9 mouse cellular contexts compared by ENCODE assay signal in genomic region chr3:103904705-103905104, GRCm38 (mm10). TPM values are rescaled to one million over a fixed set of nuclear protein-coding genes. Genes with fewer than 3 reads are reported as not detected.
DNase-seq lines count a peak whose midpoint lies in the region; ATAC-seq lines count a peak whose summit lies in the region.
"Had no signal": no experiment of that assay in that cellular context is flagged by ENCODE, and none has a peak within 500 bp of the region (broad histone marks: within the 10 kb centered on the region; RNA-seq: fewer than 3 reads in every experiment).

No protein-coding gene starts in this region.

- no peak overlapping the region for H3K9ac ChIP-seq in liver, embryonic 12.5 days
- no peak overlapping the region for H3K9ac ChIP-seq in liver, embryonic 11.5 days (ENCODE audit: low read depth, low read length)
- no peak overlapping the region for H3K9ac ChIP-seq in hindbrain, embryonic 13.5 days
- H3K9ac ChIP-seq: heart, embryonic 15.5 days had no signal

- H3K4me3 ChIP-seq in liver, embryonic 12.5 days: no peak overlapping the region
- H3K4me3 ChIP-seq in liver, embryonic 11.5 days (ENCODE audit: low read depth, low read length): no peak overlapping the region
- H3K4me3 ChIP-seq in hindbrain, embryonic 13.5 days: no peak overlapping the region
- H3K4me3 ChIP-seq: heart, embryonic 15.5 days had no signal

- no peak overlapping the region for H3K4me2 ChIP-seq in liver, embryonic 12.5 days
- no peak overlapping the region for H3K4me2 ChIP-seq in liver, embryonic 11.5 days
- H3K4me2 ChIP-seq in hindbrain, embryonic 13.5 days: no peak overlapping the region
- H3K4me2 ChIP-seq: heart, embryonic 15.5 days had no signal

- ATAC-seq in liver, embryonic 12.5 days: no peak
- ATAC-seq in liver, embryonic 11.5 days (replicated peaks; ENCODE audit: low FRiP score): 0 out of 2 replicates have a peak, but pooled peaks have one; percentile 54
- ATAC-seq in hindbrain, embryonic 13.5 days (ENCODE audit: low FRiP score): no peak

- H3K27ac ChIP-seq in liver, embryonic 12.5 days: no peak overlapping the region
- no peak overlapping the region for H3K27ac ChIP-seq in liver, embryonic 11.5 days (ENCODE audit: low read depth, low read length)
- H3K27ac ChIP-seq in hindbrain, embryonic 13.5 days: no peak overlapping the region
- H3K27ac ChIP-seq: heart, embryonic 15.5 days had no signal

- DNase-seq in adrenal gland, adult 2 months: peak; percentile 24
- no peak for DNase-seq in adrenal gland, postnatal 4 days (ENCODE audit: low spot score in 2 of 2)
- peak; percentile 58 for DNase-seq in liver
- peak; percentile 66 for DNase-seq in cerebellum, adult 8-10 months
- no peak for DNase-seq in liver, embryonic 11.5 days (ENCODE audit: low spot score)
- peak; percentile 58 to 75 for DNase-seq in spleen, postnatal 4 days (ENCODE audit: low spot score in 2 of 2)

- H3K9me3 ChIP-seq in liver, embryonic 12.5 days (replicated peaks): no peaks in the 10 kb centered on the region
- no peaks in the 10 kb centered on the region for H3K9me3 ChIP-seq in liver, embryonic 11.5 days (ENCODE audit: control insufficient read depth, low read length)
- H3K9me3 ChIP-seq in hindbrain, embryonic 13.5 days: no peaks in the 10 kb centered on the region
- H3K9me3 ChIP-seq: heart, embryonic 15.5 days had no signal

- H3K27me3 ChIP-seq in liver, embryonic 12.5 days (replicated peaks): no peaks in the 10 kb centered on the region
- H3K27me3 ChIP-seq in liver, embryonic 11.5 days (replicated peaks; ENCODE audit: control insufficient read depth, insufficient read depth, low read length): no peaks in the 10 kb centered on the region
- H3K27me3 ChIP-seq in hindbrain, embryonic 13.5 days: no peaks in the 10 kb centered on the region
- H3K27me3 ChIP-seq: heart, embryonic 15.5 days had no signal

- no peaks in the 10 kb centered on the region for H3K36me3 ChIP-seq in liver, embryonic 12.5 days
- no peaks in the 10 kb centered on the region for H3K36me3 ChIP-seq in liver, embryonic 11.5 days (ENCODE audit: control insufficient read depth, insufficient read depth, low read length)
- H3K36me3 ChIP-seq in hindbrain, embryonic 13.5 days: no peaks in the 10 kb centered on the region
- H3K36me3 ChIP-seq: heart, embryonic 15.5 days had no signal

- no peaks in the 10 kb centered on the region for H3K4me1 ChIP-seq in liver, embryonic 12.5 days
- H3K4me1 ChIP-seq in liver, embryonic 11.5 days (replicated peaks; ENCODE audit: control insufficient read depth, insufficient read depth, low read length): no peaks in the 10 kb centered on the region
- no peaks in the 10 kb centered on the region for H3K4me1 ChIP-seq in hindbrain, embryonic 13.5 days (replicated peaks)
- H3K4me1 ChIP-seq: heart, embryonic 15.5 days had no signal

- WGBS in liver, embryonic 12.5 days (ENCODE audit: insufficient replicate concordance): 55% methylated on average over 1 of the region's 1 CpGs
- 73% methylated on average over 1 of the region's 1 CpGs for WGBS in liver, embryonic 11.5 days
- 93% methylated on average over 1 of the region's 1 CpGs for WGBS in hindbrain, embryonic 13.5 days

RNA-seq across cellular contexts. Expression of gene Rsbn1, which starts 9.2 kb away (rescaled TPM):
- total RNA-seq in adrenal gland, adult 2 months (2021): 10 to 100 TPM; 14.6 to 18.3 TPM
- polyA plus RNA-seq in adrenal gland, adult 2 months (2012; rRNA removed): 5.1 and 6.3 TPM in 2 replicates
- total RNA-seq in adrenal gland, postnatal 4 days (2021): 10 to 100 TPM; 20.3 to 20.9 TPM
- polyA plus RNA-seq in liver, embryonic 12.5 days (2016; fragmentation: Nextera tagmentation; extraction: Ambion mirVana): 6.7 and 7.2 TPM in 2 replicates
- polyA plus RNA-seq in liver, embryonic 11.5 days (2014; fragmentation: Nextera tagmentation; extraction: Ambion mirVana): 11.0 and 11.6 TPM in 2 replicates
- 21.3 and 24.4 TPM in 2 replicates for polyA plus RNA-seq in hindbrain, embryonic 13.5 days (2015; fragmentation: Nextera tagmentation; extraction: Ambion mirVana)

RNA-seq across cellular contexts. Expression of gene Ptpn22, which starts 45.1 kb away (rescaled TPM):
- total RNA-seq in adrenal gland, adult 2 months (2021): 1 to 10 TPM; 1.6 to 2.7 TPM
- 0.27 and 0.41 TPM in 2 replicates for polyA plus RNA-seq in adrenal gland, adult 2 months (2012; rRNA removed)
- total RNA-seq in adrenal gland, postnatal 4 days (2021): 1 to 10 TPM; 1.1 to 1.4 TPM
- polyA plus RNA-seq in liver, embryonic 12.5 days (2016; fragmentation: Nextera tagmentation; extraction: Ambion mirVana): 2.0 TPM in 2 replicates
- 0.96 and 1.7 TPM in 2 replicates for polyA plus RNA-seq in liver, embryonic 11.5 days (2014; fragmentation: Nextera tagmentation; extraction: Ambion mirVana)
- 0.38 and 0.47 TPM in 2 replicates for polyA plus RNA-seq in hindbrain, embryonic 13.5 days (2015; fragmentation: Nextera tagmentation; extraction: Ambion mirVana)

Comparison
In these comparisons a context has a peak if more than half of its experiments do, and no peak if none do; other contexts are left out.
1. DNase-seq: peak in adrenal gland, adult 2 months (single experiment), liver (single experiment), cerebellum, adult 8-10 months (single experiment) and spleen, postnatal 4 days (2 of 2); none in adrenal gland, postnatal 4 days (0 of 2) and liver, embryonic 11.5 days (single experiment).